Mouse (Mus musculus): ENCODE measurements around the gene Gm16503.
"Not testable (repeated sequence)": the region's sequence is repeated elsewhere in the genome, so short reads cannot be mapped to it uniquely, and the experiment has no call there.

DNA sequence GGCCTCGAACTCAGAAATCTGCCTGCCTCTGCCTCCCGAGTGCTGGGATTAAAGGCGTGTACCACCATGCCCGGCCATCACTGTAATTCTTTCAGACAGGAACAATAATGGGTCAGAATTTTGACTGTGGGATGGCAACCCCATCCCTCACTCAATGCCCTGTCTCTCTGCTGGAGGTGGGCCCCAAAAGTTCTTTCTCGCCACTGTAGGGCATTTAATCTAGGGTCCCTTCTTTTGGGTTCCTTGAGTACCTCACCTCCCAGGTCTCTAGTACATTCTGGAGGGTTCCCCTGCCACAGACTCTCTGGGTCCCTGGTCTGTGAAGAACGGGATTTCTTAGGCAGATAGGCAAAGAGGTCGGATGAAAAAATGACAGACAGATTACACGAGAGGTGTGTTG, 31.1 kb downstream of the Gm16503 start:
- not testable (repeated sequence) for TF ChIP-seq CTCF, POLR2A (IDR thresholded peaks at IDR 0.05; ENCODE audit: insufficient read depth, low read depth, low read length)

Measured in olfactory bulb, adult 2 months (tissue).